Mouse (Mus musculus) left cerebral cortex, adult 2 months (tissue): ENCODE results near the gene Krt33b. TPM values are rescaled to one million over a fixed set of nuclear protein-coding genes. Genes with fewer than 3 reads are reported as not detected.

ENCODE experiments used
- DNase-seq, 2 experiments: peaks; one replicate each; pipeline ENCODE4 v3.0.0; 2021 to 2022; ENCODE audit warnings: low spot score in 2 of 2, mixed read lengths in 1 of 2; ENCODE audit errors: extremely low spot score in 1 of 2
- H3K27ac ChIP-seq: fragments of 200-600 bp; 2 replicates; pipeline ENCODE4 v1.8.1; 2022
- H3K4me3 ChIP-seq: fragments of 200-600 bp; 2 replicates; pipeline ENCODE4 v1.8.1; 2022
- CTCF ChIP-seq: fragments of 200-600 bp; IDR thresholded peaks from 2 replicates; pipeline ENCODE4 v1.8.1; 2022; ENCODE audit warnings: antibody characterized with exemption, mild to moderate bottlenecking, moderate library complexity
- intact Hi-C: fragments of 180-260 bp; cut with DNase I; formaldehyde crosslinking; loops from one replicate; pipeline ENCODE4 v1.15.1; 2025
- total RNA-seq, 2 experiments: library from RNA; stranded (reverse); gene quantifications; 2 replicates each; pipeline ENCODE4 v1.2.3; 2021

The Krt33b gene
- total RNA-seq, 2 experiments from 2014 or later: not detected

DNA sequence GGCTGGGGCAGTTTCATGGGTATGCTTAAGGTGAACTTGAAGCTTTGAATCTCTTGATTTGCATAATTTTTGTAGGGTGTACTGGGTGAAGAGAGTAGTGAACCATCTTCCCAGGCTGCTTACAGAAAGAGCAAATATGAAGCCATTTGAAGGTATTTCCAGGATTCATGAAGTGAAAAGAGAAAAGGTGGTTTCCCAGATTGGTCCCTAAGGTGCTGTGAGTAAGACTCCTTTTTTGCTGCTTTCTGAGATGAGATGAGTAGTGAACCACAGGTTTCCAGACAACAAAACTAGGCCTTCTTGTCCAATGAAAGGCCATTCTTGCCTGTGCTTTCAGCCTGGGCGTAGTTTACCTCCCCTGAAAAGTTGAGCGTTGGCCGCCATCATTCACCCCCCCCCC is 41.1 kb downstream of the Krt33b start:
- intact Hi-C loops: no loop called here
- H3K27ac ChIP-seq: no peak overlapping the region
- DNase-seq: no peak
- TF ChIP-seq CTCF: no peak
- H3K4me3 ChIP-seq: no peak overlapping the region

DNA sequence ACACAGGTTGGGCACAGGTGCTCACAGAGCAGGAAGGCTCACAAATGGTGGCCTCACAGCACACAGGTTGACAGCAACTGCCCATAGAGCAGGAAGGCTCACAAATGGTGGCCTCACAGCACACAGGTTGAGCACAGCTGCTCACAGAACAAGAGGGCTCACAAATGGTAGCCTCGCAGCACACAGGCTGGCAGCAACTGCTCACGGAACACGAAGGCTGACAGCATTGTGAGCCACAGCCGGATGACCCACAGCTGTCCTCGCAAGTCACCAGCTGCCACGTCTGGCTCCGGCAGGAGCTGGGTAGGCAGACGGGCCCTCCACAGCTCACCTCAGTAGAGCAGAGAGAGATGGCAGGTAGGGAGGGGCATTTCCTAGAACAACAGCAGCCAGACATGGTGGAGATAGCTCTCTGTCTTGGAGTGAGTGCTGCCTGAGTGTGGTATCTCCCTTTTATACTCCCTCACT is 43.5 kb downstream of the Krt33b start, which contains the start of gene Krtap16-1:
Gene Krtap16-1, minus strand, starts transcription at position 418 of the 468 bp plus-strand sequence.
- intact Hi-C loops: no loop called here
- Histone ChIP-seq H3K27ac (no peak within 1 kb of the TSS), H3K4me3 (no peak within 1 kb of the TSS)
- no peak for TF ChIP-seq CTCF
- DNase-seq: no peak

- intact Hi-C loops: no loop called here
- Histone ChIP-seq H3K4me3 (no peak overlapping the region), H3K27ac (no peak overlapping the region)
- no peak for TF ChIP-seq CTCF
- peak; percentile 24 to 31 for DNase-seq
Observed at GRCm38 (mm10) chr11:99985291-99986092, 44.2 kb downstream of the Krt33b start.

DNA sequence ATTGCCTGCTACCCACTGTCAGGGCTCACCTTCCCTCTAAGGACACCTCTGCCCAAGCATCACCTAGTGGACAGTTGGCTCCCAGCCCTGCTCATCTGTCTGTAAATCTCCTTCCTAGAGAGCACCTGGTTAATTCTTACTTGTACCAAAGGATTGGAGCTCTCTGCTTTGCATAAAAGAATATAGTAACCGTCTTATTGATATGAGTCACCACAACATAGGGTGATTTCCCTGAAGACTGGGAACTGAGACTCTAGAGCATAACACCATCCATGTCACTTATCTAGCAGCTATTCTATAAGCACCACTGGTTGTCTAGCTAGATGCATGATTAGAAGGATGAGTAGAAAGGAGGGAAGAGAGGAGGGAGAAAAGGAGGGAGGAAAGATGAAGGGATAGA is 46.2 kb downstream of the Krt33b start:
- Histone ChIP-seq H3K4me3 (no peak overlapping the region), H3K27ac (no peak overlapping the region)
- TF ChIP-seq CTCF: no peak
- intact Hi-C loops: no loop called here
- no peak for DNase-seq

- no peak overlapping the region for H3K27ac ChIP-seq
- no peak overlapping the region for H3K4me3 ChIP-seq
- TF ChIP-seq CTCF: no peak
- DNase-seq: no peak
- intact Hi-C loops: no loop called here
Observed at GRCm38 (mm10) chr11:99982731-99983130, 46.9 kb downstream of the Krt33b start.

GRCm38 (mm10) chr11:99978953-99979352 is 50.7 kb downstream of the Krt33b start, which contains the start of gene Krtap29-1:
TSS of gene Krtap29-1 (minus strand) at chr11:99979053.
- no peak within 1 kb of the TSS for H3K27ac ChIP-seq
- H3K4me3 ChIP-seq: no peak within 1 kb of the TSS
- intact Hi-C loops: no loop called here
- no peak for DNase-seq
- no peak for TF ChIP-seq CTCF

Other genes starting within 250 kb of the Krt33b start
- gene Krtap4-8, start 249.2 kb downstream of the Krt33b start, total RNA-seq: not detected
- not detected for gene Krtap4-9, start 244.7 kb downstream of the Krt33b start, total RNA-seq
- gene Gm11596, start 236.4 kb downstream of the Krt33b start, total RNA-seq: not detected
- not detected for gene Gm11569, start 230.9 kb downstream of the Krt33b start, total RNA-seq
- gene Gm11554, start 225.4 kb downstream of the Krt33b start, total RNA-seq: not detected
- not detected for gene Krtap4-13, start 220.0 kb downstream of the Krt33b start, total RNA-seq
- gene Gm11564, start 214.2 kb downstream of the Krt33b start, total RNA-seq: not detected
- not detected for gene 2300003K06Rik, start 191.8 kb downstream of the Krt33b start, total RNA-seq
- gene Krtap4-16, start 178.3 kb downstream of the Krt33b start, total RNA-seq: not detected
- gene Gm11568, start 172.0 kb downstream of the Krt33b start, total RNA-seq: not detected
- not detected for gene Gm11559, start 165.4 kb downstream of the Krt33b start, total RNA-seq
- not detected for gene Krtap9-1, start 156.5 kb downstream of the Krt33b start, total RNA-seq
- gene Gm11567, start 150.7 kb downstream of the Krt33b start, total RNA-seq: not detected
- gene Krtap31-1, start 121.9 kb downstream of the Krt33b start, total RNA-seq: not detected
- gene Gm11565, start 115.1 kb downstream of the Krt33b start, total RNA-seq: not detected
- gene Krtap31-2, start 93.6 kb downstream of the Krt33b start, total RNA-seq: not detected
- gene Krtap9-5, start 81.4 kb downstream of the Krt33b start, total RNA-seq: not detected
- not detected for gene Krtap29-1, start 50.8 kb downstream of the Krt33b start, total RNA-seq
- gene Krtap16-1, start 43.3 kb downstream of the Krt33b start, total RNA-seq: not detected
- gene Krtap17-1, start 35.9 kb downstream of the Krt33b start, total RNA-seq: not detected
- gene Krt33a, start 13.7 kb downstream of the Krt33b start, total RNA-seq: not detected
- not detected for gene Krt34, start 11.7 kb upstream of the Krt33b start, total RNA-seq
- not detected for gene Krt31, start 20.7 kb upstream of the Krt33b start, total RNA-seq
- not detected for gene Krt32, start 58.4 kb upstream of the Krt33b start, total RNA-seq
- gene Krt35, start 66.4 kb upstream of the Krt33b start, total RNA-seq: not detected
- gene Krt36, start 75.8 kb upstream of the Krt33b start, total RNA-seq: not detected
- gene Krt13, start 91.7 kb upstream of the Krt33b start, total RNA-seq: not detected
- gene Krt15, start 106.1 kb upstream of the Krt33b start, total RNA-seq: not detected
- not detected for gene Krt19, start 118.8 kb upstream of the Krt33b start, total RNA-seq
- 1 to 10 TPM; 3.2 to 3.4 TPM for gene Krt9, start 163.4 kb upstream of the Krt33b start, total RNA-seq
- not detected for gene Krt14, start 177.7 kb upstream of the Krt33b start, total RNA-seq
- gene Krt16, start 219.0 kb upstream of the Krt33b start, total RNA-seq: not detected
- not detected for gene Krt17, start 231.2 kb upstream of the Krt33b start, total RNA-seq
- gene Krt42, start 240.0 kb upstream of the Krt33b start, total RNA-seq: not detected